Mouse (Mus musculus) kidney, adult 2 months (tissue): ENCODE results near the gene Fgf15.

Experiments
- CTCF ChIP-seq: fragments of 200-500 bp; conservative IDR thresholded peaks from 2 replicates; pipeline ENCODE4 v1.5.1; 2011; ENCODE audit warnings: low read depth, mild to moderate bottlenecking, control low read depth, low read length, moderate library complexity, mixed read lengths; ENCODE audit not compliant: insufficient read depth, insufficient read length
- POLR2A ChIP-seq: fragments of 200-500 bp; IDR thresholded peaks from one replicate; pipeline ENCODE4 v1.6.1; 2011; ENCODE audit warnings: low read depth, low read length, control low read depth

GRCm38 (mm10) chr7:144931778-144932177, 35.4 kb downstream of the Fgf15 start:
- TF ChIP-seq CTCF (peak; percentile 52; the same call in 1 of the 2 replicates), POLR2A (no peak)
